Mouse (Mus musculus): ENCODE measurements around the gene Gm13871. TPM values are rescaled to one million over a fixed set of nuclear protein-coding genes. Genes with fewer than 3 reads are reported as not detected.
"Not testable (repeated sequence)": the region's sequence is repeated elsewhere in the genome, so short reads cannot be mapped to it uniquely, and the experiment has no call there.

Gene Gm13871
- polyA plus RNA-seq (2012): not detected in 2 replicates

- H3K4me3 ChIP-seq (replicated peaks); H3K36me3 ChIP-seq (ENCODE audit: control insufficient read depth); H3K9me3 ChIP-seq (ENCODE audit: control insufficient read depth, low read length); H3K4me1 ChIP-seq (ENCODE audit: control insufficient read depth); H3K27me3 ChIP-seq (ENCODE audit: control insufficient read depth): not testable (repeated sequence)
Measured at GRCm38 (mm10) chr4:73905853-73906252, at the start of gene Gm13871. Gene Gm13871 (minus strand): TSS chr4:73905953.

GRCm38 (mm10) chr4:73950375-73950896 is 44.7 kb upstream of the Gm13871 start, which contains the start of gene 2310002L09Rik:
Gene 2310002L09Rik (minus strand): TSS chr4:73950846.
- H3K36me3 ChIP-seq (ENCODE audit: control insufficient read depth): no peaks in the 10 kb centered on the region
- TF ChIP-seq TAL1 (IDR thresholded peaks at IDR 0.05; ENCODE audit: low read length) (no peak), GATA1 (IDR thresholded peaks at IDR 0.05; ENCODE audit: low read length) (no peak)
- no peaks in the 10 kb centered on the region for H3K27me3 ChIP-seq (ENCODE audit: control insufficient read depth)
- peaks cover 2% of the 10 kb centered on the region for H3K9me3 ChIP-seq (ENCODE audit: control insufficient read depth, low read length)
- H3K4me1 ChIP-seq (ENCODE audit: control insufficient read depth): no peaks in the 10 kb centered on the region
- no peak within 1 kb of the TSS for H3K4me3 ChIP-seq (replicated peaks)

- not testable (repeated sequence) for H3K9me3 ChIP-seq (ENCODE audit: control insufficient read depth, low read length); H3K27me3 ChIP-seq (ENCODE audit: control insufficient read depth); H3K4me3 ChIP-seq (replicated peaks); H3K4me1 ChIP-seq (ENCODE audit: control insufficient read depth); H3K36me3 ChIP-seq (ENCODE audit: control insufficient read depth)
Measured at GRCm38 (mm10) chr4:73920660-73921059, 14.9 kb upstream of the Gm13871 start, which contains the start of gene Gm11756. Gene Gm11756 (minus strand): TSS chr4:73920760.

GRCm38 (mm10) chr4:73891012-73891411 is 14.7 kb downstream of the Gm13871 start, which contains the start of gene Gm11757:
Gene Gm11757 (minus strand): TSS chr4:73891112.
- H3K27me3 ChIP-seq (ENCODE audit: control insufficient read depth); H3K9me3 ChIP-seq (ENCODE audit: control insufficient read depth, low read length); H3K36me3 ChIP-seq (ENCODE audit: control insufficient read depth); H3K4me1 ChIP-seq (ENCODE audit: control insufficient read depth); H3K4me3 ChIP-seq (replicated peaks): not testable (repeated sequence)

- not testable (repeated sequence) for H3K4me1 ChIP-seq (ENCODE audit: control insufficient read depth); H3K9me3 ChIP-seq (ENCODE audit: control insufficient read depth, low read length); H3K27me3 ChIP-seq (ENCODE audit: control insufficient read depth); H3K4me3 ChIP-seq (replicated peaks); H3K36me3 ChIP-seq (ENCODE audit: control insufficient read depth)
Measured at GRCm38 (mm10) chr4:73876166-73876565, 29.6 kb downstream of the Gm13871 start, which contains the start of gene Gm11758. Gene Gm11758 (minus strand): TSS chr4:73876266.

Other genes with a start within 250 kb of the Gm13871 start
- not detected in 2 replicates for gene Gm11239, start 237.6 kb downstream of the Gm13871 start, polyA plus RNA-seq (2012)
- not detected in 2 replicates for gene Gm428, start 222.4 kb downstream of the Gm13871 start, polyA plus RNA-seq (2012)
- not detected in 2 replicates for gene Rasef, start 115.0 kb downstream of the Gm13871 start, polyA plus RNA-seq (2012)
- gene Gm11758, start 29.7 kb downstream of the Gm13871 start, polyA plus RNA-seq (2012): not detected in 2 replicates
- gene Gm11757, start 14.8 kb downstream of the Gm13871 start, polyA plus RNA-seq (2012): not detected in 2 replicates
- gene Gm11756, start 14.8 kb upstream of the Gm13871 start, polyA plus RNA-seq (2012): not detected in 2 replicates
- gene 2310002L09Rik, start 44.9 kb upstream of the Gm13871 start, polyA plus RNA-seq (2012): not detected in 2 replicates
- 0.01 TPM in 1 of 2 replicates, not detected in the other for gene Frmd3, start 107.5 kb upstream of the Gm13871 start, polyA plus RNA-seq (2012)